Mouse (Mus musculus) splenic B cell, adult 2 months (primary cell): ENCODE data around the gene Grin2b.

Experiments used
- DNase-seq: peaks from one replicate; pipeline ENCODE4 v3.0.0-alpha.2; 2011; ENCODE audit warnings: low read depth, low spot score
- H3K27me3 ChIP-seq: 2 replicates; pipeline ENCODE4 v1.6.1; 2012; ENCODE audit warnings: mild to moderate bottlenecking, low read length, moderate library complexity, mixed read lengths; ENCODE audit not compliant: control insufficient read depth, poor library complexity, insufficient read depth, severe bottlenecking
- H3K36me3 ChIP-seq: 2 replicates; pipeline ENCODE4 v1.6.1; 2012; ENCODE audit warnings: mild to moderate bottlenecking, low read length, moderate library complexity, mixed read lengths; ENCODE audit not compliant: control insufficient read depth, poor library complexity, insufficient read depth, severe bottlenecking

Grin2b gene

DNA sequence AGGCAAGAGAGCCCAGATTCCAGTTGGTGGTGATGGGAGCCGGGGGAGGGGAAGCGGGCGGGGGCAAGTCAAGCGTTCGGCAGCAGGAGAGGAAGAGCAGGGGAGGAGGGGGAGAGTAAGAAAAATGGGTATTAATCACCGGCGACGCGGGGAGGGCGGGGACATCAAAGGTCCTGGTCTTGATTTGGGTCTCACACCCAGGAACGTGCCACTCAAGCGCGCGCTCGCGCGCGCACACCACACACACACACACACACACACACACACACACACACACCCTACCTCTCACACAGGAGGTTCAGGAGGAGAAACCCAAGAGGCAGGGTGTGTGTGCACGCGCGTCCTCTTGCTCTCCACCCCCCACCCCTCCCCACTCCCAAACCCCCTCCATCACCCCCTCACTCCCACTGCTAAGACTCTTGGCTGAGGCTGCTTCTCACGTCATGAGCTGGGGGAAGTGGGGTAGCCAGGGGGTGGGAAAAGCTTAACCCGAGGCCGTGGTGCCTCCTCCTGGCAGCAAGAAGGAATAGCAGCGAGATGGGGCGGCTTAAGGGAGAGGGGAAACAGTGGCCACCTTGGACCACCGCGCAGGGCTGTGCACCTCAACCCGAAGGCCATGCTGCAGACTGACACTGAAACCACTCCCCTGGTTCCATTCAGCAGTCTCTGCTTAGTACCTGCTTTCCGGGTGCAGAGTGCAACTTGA, at the start of gene Grin2b:
TSS of gene Grin2b (minus strand) at position 321 of the 706 bp plus-strand sequence.
- Histone ChIP-seq H3K27me3 (no peaks in the 10 kb centered on the region), H3K36me3 (no peaks in the 10 kb centered on the region)
- DNase-seq, result no peak

DNA sequence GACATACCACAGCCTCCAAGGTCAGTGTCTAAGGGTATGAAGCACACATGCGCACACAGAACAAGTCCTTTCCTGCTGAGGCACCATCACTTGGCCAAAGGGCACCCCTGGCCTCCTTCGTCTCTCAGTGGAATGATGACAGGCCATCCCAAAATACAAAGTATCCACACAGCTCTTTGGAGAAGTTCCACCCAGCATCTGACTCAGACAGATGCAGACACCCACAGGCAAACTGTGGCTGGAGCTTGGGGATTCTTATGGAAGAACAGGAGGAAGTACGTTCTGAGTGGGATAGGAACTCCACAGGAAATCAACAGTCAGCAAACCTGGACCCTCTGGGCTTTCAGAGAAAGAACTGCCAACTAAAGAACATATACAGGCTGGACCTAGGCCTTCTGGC, 48.6 kb upstream of the Grin2b start:
- DNase-seq, result no peak
- no peaks in the 10 kb centered on the region for H3K36me3 ChIP-seq
- no peaks in the 10 kb centered on the region for H3K27me3 ChIP-seq

DNA sequence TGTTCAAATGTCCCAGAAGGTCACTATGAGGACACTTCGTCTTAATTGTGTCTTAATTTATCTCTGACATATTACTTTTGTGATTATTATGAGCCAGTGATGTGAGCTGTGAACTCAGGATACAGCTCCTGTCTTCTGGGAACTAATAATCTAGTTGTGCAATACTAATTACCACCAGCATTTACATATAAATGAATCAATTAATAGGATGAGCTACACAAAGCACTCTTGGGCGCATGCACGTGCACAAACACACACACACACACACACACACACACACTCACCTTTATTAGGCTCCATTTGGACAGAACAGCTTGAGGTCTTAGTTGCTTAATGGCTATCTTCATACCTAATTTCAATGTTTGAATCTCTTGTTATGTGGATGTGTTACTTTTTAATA, 37.1 kb upstream of the Grin2b start:
- DNase-seq, result no peak
- no peaks in the 10 kb centered on the region for H3K27me3 ChIP-seq
- no peaks in the 10 kb centered on the region for H3K36me3 ChIP-seq

DNA sequence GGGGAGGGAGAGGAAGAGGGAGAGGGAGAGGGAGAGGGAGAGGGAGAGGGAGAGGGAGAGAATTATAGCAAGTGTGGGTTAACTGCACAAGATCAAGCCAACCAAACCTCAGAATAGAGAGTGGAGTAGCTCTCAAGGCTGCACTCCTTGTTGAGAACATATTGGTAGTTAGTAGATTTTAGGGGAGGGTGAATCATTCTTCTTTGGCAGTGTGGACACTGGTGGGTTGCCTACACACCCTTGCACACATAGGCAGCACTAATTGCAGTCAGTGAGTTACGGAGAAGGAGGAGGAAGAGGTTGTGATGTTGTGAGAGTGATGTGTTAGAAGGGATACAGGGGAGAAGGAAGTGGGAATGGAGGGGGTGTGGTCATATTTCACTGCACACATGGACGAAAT, 26.5 kb upstream of the Grin2b start:
- DNase-seq, result no peak
- Histone ChIP-seq H3K36me3 (no peaks in the 10 kb centered on the region), H3K27me3 (no peaks in the 10 kb centered on the region)

DNA sequence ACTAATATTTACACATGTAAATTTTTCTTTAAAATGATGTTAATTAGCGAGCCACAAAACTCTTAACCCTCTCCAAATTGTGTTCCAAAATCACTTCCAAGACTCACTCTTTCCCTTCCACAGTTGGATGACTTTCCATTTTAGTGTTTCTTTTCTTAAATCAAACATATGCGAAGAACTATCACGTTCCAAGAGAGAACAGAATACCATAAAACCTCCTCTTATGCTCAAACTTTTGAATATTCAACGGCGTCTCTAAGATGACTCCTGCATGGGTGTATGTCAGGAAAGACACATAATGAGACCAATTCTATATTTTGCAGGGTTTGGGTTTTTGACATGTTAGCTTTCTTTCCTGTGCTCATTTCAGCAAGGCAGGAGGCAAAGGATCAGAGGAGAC, 21.3 kb upstream of the Grin2b start:
- DNase-seq, result no peak
- Histone ChIP-seq H3K36me3 (no peaks in the 10 kb centered on the region), H3K27me3 (no peaks in the 10 kb centered on the region)

DNA sequence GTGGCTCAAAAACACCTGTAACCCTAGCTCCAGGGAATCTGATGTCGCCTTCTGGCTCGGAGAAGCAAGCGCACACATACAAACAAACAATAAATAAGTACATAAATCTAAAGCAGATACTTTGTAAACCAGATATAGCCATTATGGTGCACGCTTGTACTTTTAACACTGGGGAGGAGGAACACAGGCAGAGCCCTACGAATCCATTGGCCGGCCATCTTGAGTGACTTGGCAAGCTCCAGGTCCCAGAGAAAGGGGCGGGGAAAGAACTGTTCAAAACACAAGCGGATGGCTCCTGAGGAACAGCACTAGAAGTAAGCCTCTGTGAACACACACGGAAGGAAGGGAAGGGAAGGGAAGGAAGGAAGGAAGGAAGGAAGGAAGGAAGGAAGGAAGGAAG, 4.8 kb upstream of the Grin2b start:
- no peaks in the 10 kb centered on the region for H3K27me3 ChIP-seq
- no peaks in the 10 kb centered on the region for H3K36me3 ChIP-seq
- no peak for DNase-seq

DNA sequence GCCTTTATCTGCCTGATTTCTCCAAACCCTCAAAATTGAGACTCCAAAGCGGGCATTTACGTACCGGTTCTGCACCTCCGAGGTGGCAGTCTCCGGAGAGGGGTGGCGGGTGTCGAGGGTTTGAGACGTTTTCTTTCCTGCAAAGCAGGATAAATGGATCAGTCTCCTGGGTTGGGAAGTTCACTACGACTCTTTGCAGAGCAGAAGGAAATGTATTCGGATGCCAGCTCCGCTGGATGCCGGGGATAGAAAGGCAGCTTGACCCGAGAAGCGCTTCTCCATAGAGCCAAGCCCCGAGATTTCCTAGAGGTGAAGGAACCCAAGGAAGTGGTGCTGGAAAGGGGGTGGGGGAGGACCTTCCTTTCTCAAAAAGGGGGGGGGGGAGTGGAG, 515 bp downstream of the Grin2b start:
- no peak for DNase-seq
- Histone ChIP-seq H3K27me3 (no peaks in the 10 kb centered on the region), H3K36me3 (no peaks in the 10 kb centered on the region)

DNA sequence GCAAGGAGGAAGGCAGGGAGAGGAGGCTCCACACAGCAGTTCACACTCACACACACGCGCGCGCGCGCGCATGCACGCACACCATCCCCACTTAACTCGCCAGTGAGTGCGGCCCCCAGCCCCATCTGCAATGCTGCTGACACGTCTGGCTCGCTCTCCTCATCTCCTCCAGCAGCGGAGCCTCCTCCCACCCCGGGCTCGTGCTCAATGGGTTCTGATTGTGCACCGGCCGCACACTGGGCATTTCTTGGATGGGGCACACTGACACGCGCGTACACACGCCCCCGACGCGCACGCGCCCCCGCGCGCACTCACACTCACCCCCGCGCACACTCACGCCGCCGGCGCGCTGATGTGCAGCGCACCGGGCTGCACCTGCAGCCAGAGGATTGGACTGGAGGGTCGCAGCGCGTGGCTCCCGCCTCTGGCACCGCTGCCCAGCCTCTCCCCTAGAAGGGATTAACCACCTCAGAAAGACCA, 1.1 kb downstream of the Grin2b start:
- DNase-seq, result no peak
- H3K36me3 ChIP-seq, result no peaks in the 10 kb centered on the region

DNA sequence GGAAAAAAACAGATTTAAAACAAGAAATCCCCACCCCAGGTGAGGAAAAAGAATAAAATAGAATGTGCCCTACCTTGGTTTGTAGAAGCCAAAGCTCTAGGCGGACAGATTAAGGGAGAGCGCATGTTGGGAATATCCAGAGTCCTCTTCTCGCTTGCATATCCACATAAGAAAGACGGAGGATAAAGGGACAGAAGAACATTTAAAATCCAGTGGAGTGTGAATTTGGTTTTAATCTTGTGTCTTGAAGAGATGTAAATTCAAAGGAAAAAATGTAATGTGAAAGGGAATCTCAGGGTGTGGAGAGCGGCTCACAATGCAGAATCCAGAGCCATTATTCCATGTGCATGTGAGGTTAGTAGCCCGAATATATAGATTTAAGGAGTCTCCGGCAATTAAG, 2.0 kb downstream of the Grin2b start:
- no peak for DNase-seq
- H3K27me3 ChIP-seq, result no peaks in the 10 kb centered on the region
- no peaks in the 10 kb centered on the region for H3K36me3 ChIP-seq

More for the DNA sequence above, 1.1 kb downstream of the Grin2b start:
- H3K27me3 ChIP-seq, result no peaks in the 10 kb centered on the region

DNA sequence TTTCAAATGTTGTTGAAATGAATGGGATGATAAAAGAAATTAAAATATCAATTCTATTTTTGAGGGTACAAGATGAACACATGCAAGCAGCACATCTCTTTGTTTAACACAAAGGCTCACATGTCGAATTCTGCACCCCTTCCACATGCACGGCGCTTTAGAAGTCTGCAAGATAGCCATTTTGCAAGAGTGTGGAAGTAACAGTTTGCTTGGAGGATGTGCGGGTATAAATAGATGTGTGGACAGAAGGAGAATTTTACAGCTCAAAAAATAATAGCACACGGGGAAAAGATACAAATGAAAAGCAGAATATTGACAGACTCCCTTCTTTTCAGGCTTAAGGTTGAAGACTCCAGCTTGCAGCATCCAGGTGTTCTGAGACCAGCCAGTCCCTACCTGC, 2.9 kb downstream of the Grin2b start:
- H3K27me3 ChIP-seq, result no peaks in the 10 kb centered on the region
- no peak for DNase-seq
- H3K36me3 ChIP-seq, result no peaks in the 10 kb centered on the region

DNA sequence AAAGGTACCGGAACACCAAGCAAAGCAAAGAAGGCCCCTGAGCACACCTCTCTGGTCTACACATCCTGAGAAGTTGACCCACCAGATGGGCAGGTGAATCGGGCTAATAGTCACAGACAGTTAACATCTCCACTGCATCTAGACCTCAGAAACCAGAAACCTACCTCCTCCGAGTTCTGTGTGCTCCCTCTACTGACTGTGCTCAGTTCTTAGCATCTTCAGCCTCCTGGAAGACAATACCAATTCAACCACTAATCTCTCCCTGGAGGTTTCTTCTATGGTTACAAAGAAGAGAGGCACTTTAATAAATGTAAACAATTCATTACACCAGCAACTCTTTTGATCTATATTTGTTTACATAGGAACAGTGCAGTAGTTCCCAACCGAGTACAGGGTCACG, 6.0 kb downstream of the Grin2b start:
- H3K36me3 ChIP-seq, result no peaks in the 10 kb centered on the region
- DNase-seq, result no peak
- no peaks in the 10 kb centered on the region for H3K27me3 ChIP-seq

DNA sequence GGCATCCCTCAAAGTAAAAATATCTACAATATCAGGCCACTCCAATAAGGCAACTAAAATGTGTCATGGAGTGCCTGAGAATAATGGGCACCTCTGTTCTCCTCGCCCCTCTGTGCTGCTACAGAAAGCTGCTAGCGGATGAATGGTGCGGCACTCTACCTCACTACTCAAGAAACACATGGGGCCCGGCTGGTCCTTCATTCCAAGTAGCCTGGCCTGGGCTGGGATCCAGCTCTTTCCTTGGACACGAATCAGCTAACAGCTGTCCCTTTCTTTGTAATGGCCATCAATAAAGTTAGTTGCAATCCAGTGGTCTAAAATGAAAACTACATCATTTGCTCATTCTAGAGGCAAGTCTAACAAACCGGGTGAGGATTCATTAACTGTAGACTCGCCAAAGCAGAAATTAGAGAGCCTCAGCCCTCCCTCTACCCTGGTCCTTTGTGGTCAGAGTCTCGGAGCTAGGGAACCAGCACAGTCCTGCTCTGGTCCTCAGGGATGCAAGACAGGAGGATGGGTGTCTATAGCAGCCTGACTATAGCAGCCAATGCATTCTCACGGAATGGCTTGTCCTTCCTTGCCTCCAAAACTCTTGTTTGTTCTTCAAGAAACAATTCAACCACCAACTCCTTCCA, 7.8 kb downstream of the Grin2b start:
- Histone ChIP-seq H3K27me3 (no peaks in the 10 kb centered on the region), H3K36me3 (no peaks in the 10 kb centered on the region)
- DNase-seq, result no peak

DNA sequence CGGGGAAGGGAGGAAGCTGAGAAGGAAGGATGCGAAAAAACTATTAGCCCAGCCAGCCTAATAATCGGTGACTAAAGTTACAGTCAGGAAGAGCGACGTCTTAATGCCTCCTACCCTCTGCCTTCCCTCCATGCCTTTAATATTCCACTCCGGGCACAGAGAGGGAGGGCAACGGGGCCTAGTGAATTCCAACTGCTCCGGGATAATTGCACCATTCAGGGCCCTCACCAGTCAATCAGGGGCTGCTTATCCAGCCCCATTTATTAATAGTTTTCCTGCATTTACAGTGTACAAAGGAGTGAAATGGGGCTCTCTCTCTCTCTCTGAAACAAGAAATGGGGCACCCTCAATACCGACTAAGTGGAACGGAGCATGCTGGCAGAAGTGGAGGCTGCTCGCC, 11.2 kb downstream of the Grin2b start:
- Histone ChIP-seq H3K36me3 (no peaks in the 10 kb centered on the region), H3K27me3 (no peaks in the 10 kb centered on the region)
- DNase-seq, result no peak

DNA sequence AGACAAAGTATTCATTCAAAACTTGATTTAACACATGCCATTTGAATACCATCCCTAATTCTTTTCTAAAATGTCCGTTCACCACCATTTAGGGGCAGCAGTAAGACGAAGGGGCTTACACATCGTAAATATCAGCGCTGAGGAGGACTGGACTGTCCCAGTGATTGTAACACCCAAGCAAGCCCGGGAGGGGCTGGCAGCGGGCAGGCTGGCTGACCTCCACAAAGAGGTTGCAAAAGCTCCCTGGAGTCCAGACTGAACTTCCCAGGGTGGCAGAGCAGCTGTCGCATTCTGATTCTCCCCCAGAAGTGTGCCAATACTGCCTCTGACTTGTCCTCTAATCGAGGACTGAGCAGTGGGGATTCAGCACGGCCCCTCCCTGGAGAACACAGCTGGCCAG, 19.9 kb downstream of the Grin2b start:
- H3K36me3 ChIP-seq, result no peaks in the 10 kb centered on the region
- no peak for DNase-seq
- H3K27me3 ChIP-seq, result no peaks in the 10 kb centered on the region

DNA sequence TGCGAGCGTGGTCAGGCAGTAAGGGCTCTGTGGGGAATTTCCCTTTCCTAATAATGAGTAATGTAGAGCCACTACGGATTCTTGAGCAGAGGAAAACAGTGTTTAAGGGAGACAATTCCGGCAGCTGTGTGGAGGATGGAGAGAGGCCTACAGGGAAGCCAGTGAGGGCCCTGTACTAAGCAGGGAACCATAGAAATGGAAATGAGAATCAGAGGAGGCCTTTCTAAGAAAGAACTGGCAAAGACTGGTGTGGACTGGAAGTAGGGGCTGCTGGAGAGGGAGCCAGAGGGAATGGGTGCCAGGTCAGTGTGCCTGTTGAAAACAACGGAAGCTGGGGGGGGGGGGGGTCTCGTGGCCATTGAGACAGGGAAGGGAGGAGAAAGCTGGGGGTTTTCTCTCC, 23.2 kb downstream of the Grin2b start:
- H3K27me3 ChIP-seq, result no peaks in the 10 kb centered on the region
- H3K36me3 ChIP-seq, result no peaks in the 10 kb centered on the region
- DNase-seq, result no peak

DNA sequence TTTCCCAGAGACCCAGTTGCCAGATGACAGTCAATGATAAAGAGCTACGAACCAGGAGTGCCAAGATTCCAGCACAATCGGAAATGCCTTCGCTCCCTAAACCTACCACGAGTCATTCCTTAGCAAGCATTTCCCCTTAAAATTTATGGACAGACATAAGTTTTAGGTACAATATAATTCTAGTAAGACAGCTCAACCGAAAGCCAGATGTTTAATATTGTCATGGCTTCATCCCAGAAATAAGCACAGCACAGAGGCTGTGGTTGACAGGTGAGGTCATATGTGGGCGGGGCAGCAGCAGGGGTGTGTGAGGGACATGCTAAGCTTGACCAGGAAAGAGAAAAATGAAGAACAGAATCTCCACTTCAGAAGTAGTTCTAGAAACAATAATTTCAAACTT, 33.3 kb downstream of the Grin2b start:
- DNase-seq, result no peak
- no peaks in the 10 kb centered on the region for H3K36me3 ChIP-seq
- no peaks in the 10 kb centered on the region for H3K27me3 ChIP-seq
